Mouse (Mus musculus): ENCODE results near the gene Clcn1. TPM values are rescaled to one million over a fixed set of nuclear protein-coding genes. Genes with fewer than 3 reads are reported as not detected.

Gene Clcn1
- polyA plus RNA-seq, 1 experiment from 2014 or later, result 2.2 TPM

GRCm38 (mm10) chr6:42343361-42344120, 57.1 kb downstream of the Clcn1 start:
- Histone ChIP-seq H3K9me3 (no peaks in the 10 kb centered on the region), H3K4me2 (no peak overlapping the region), H3K4me1 (no peaks in the 10 kb centered on the region), H3K27ac (no peak overlapping the region), H3K27me3 (no peaks in the 10 kb centered on the region), H3K9ac (no peak overlapping the region), H3K36me3 (replicated peaks) (no peaks in the 10 kb centered on the region), H3K4me3 (replicated peaks) (no peak overlapping the region)
- 88% methylated on average over 9 of the region's 9 CpGs for WGBS
- ATAC-seq (ENCODE audit: low FRiP score), result no peak

- Histone ChIP-seq H3K4me1 (peaks cover 3% of the 10 kb centered on the region; the same call in 1 of the 2 replicates), H3K27me3 (no peaks in the 10 kb centered on the region), H3K4me2 (no peak overlapping the region), H3K9me3 (no peaks in the 10 kb centered on the region), H3K36me3 (replicated peaks) (no peaks in the 10 kb centered on the region), H3K27ac (no peak overlapping the region), H3K4me3 (replicated peaks) (no peak overlapping the region), H3K9ac (no peak overlapping the region)
- ATAC-seq (ENCODE audit: low FRiP score), result no peak
- WGBS, result 87% methylated on average over 1 of the region's 1 CpGs
These were observed 57.8 kb downstream of the Clcn1 start for GRCm38 (mm10) chr6:42344255-42344654.

- peaks cover 16% of the 10 kb centered on the region for H3K36me3 ChIP-seq (replicated peaks)
- H3K9ac ChIP-seq, result no peak overlapping the region
- H3K9me3 ChIP-seq, result no peaks in the 10 kb centered on the region
- H3K4me3 ChIP-seq (replicated peaks), result peak overlapping the region; percentile 81
- H3K4me1 ChIP-seq, result peaks cover 28% of the 10 kb centered on the region
- ATAC-seq (ENCODE audit: low FRiP score), result no peak
- H3K27ac ChIP-seq, result no peak overlapping the region
- H3K4me2 ChIP-seq, result peak overlapping the region; percentile 86
- no peaks in the 10 kb centered on the region for H3K27me3 ChIP-seq
- 32% methylated on average over 12 of the region's 12 CpGs for WGBS
These were observed 62.0 kb downstream of the Clcn1 start for GRCm38 (mm10) chr6:42348281-42349005.

- WGBS, result 2% methylated on average over 11 of the region's 11 CpGs
These were observed 62.5 kb downstream of the Clcn1 start for GRCm38 (mm10) chr6:42349006-42349425.

GRCm38 (mm10) chr6:42349426-42350020, 63.0 kb downstream of the Clcn1 start, which contains the start of gene Zyx:
Gene Zyx (plus strand): TSS chr6:42349630.
- H3K4me3 ChIP-seq (replicated peaks), result peak within 1 kb of the TSS; percentile 81
- H3K4me1 ChIP-seq, result peaks cover 38% of the 10 kb centered on the region
- WGBS, result 1% methylated on average over 25 of the region's 36 CpGs
- peak within 1 kb of the TSS; percentile 93 for H3K27ac ChIP-seq
- ATAC-seq (ENCODE audit: low FRiP score), result peak; percentile 91
- peak within 1 kb of the TSS; percentile 86 for H3K4me2 ChIP-seq
- H3K27me3 ChIP-seq, result no peaks in the 10 kb centered on the region
- peak within 1 kb of the TSS; percentile 81 for H3K9ac ChIP-seq
- H3K36me3 ChIP-seq (replicated peaks), result peaks cover 16% of the 10 kb centered on the region
- H3K9me3 ChIP-seq, result no peaks in the 10 kb centered on the region

More at GRCm38 (mm10) chr6:42349006-42349425, 62.5 kb downstream of the Clcn1 start:
- peak overlapping the region; percentile 86 for H3K4me2 ChIP-seq
- peak overlapping the region; percentile 93 for H3K27ac ChIP-seq
- H3K36me3 ChIP-seq (replicated peaks), result peaks cover 16% of the 10 kb centered on the region
- H3K4me3 ChIP-seq (replicated peaks), result peak overlapping the region; percentile 81
- peaks cover 33% of the 10 kb centered on the region for H3K4me1 ChIP-seq
- peak overlapping the region; percentile 81 for H3K9ac ChIP-seq
- no peaks in the 10 kb centered on the region for H3K9me3 ChIP-seq
- H3K27me3 ChIP-seq, result no peaks in the 10 kb centered on the region
- peak; percentile 57 for ATAC-seq (ENCODE audit: low FRiP score)

- Histone ChIP-seq H3K9me3 (no peaks in the 10 kb centered on the region), H3K4me1 (peaks cover 39% of the 10 kb centered on the region), H3K9ac (peak overlapping the region; percentile 81), H3K36me3 (replicated peaks) (peaks cover 20% of the 10 kb centered on the region), H3K27me3 (no peaks in the 10 kb centered on the region), H3K4me2 (peak overlapping the region; percentile 86), H3K4me3 (replicated peaks) (peak overlapping the region; percentile 81), H3K27ac (peak overlapping the region; percentile 93)
- peak; percentile 64 for ATAC-seq (ENCODE audit: low FRiP score)
- under 1% methylated on average over 61 of the region's 72 CpGs for WGBS
These were observed 63.8 kb downstream of the Clcn1 start for GRCm38 (mm10) chr6:42350021-42350967.

GRCm38 (mm10) chr6:42350968-42351775, 64.7 kb downstream of the Clcn1 start:
- Histone ChIP-seq H3K27me3 (no peaks in the 10 kb centered on the region), H3K9me3 (no peaks in the 10 kb centered on the region), H3K4me2 (peak overlapping the region; percentile 86), H3K4me3 (replicated peaks) (peak overlapping the region; percentile 81), H3K9ac (peak overlapping the region; percentile 81), H3K4me1 (peaks cover 39% of the 10 kb centered on the region), H3K27ac (0 out of 2 replicates have a peak overlapping the region, but pooled peaks have one; percentile 93), H3K36me3 (replicated peaks) (peaks cover 29% of the 10 kb centered on the region)
- ATAC-seq (ENCODE audit: low FRiP score), result no peak
- 46% methylated on average over 13 of the region's 13 CpGs for WGBS

GRCm38 (mm10) chr6:42351776-42352485, 65.4 kb downstream of the Clcn1 start:
- H3K27ac ChIP-seq, result no peak overlapping the region
- 87% methylated on average over 7 of the region's 7 CpGs for WGBS
- H3K4me3 ChIP-seq (replicated peaks), result 0 out of 2 replicates have a peak overlapping the region, but pooled peaks have one; percentile 13
- H3K4me1 ChIP-seq, result peaks cover 39% of the 10 kb centered on the region
- no peak for ATAC-seq (ENCODE audit: low FRiP score)
- no peak overlapping the region for H3K4me2 ChIP-seq
- peaks cover 36% of the 10 kb centered on the region for H3K36me3 ChIP-seq (replicated peaks)
- no peaks in the 10 kb centered on the region for H3K9me3 ChIP-seq
- no peak overlapping the region for H3K9ac ChIP-seq
- H3K27me3 ChIP-seq, result no peaks in the 10 kb centered on the region

- Histone ChIP-seq H3K4me3 (replicated peaks) (no peak overlapping the region), H3K4me2 (no peak overlapping the region), H3K9ac (no peak overlapping the region), H3K9me3 (no peaks in the 10 kb centered on the region), H3K4me1 (peaks cover 39% of the 10 kb centered on the region), H3K27me3 (no peaks in the 10 kb centered on the region), H3K36me3 (replicated peaks) (peaks cover 42% of the 10 kb centered on the region), H3K27ac (no peak overlapping the region)
- 95% methylated on average over 1 of the region's 1 CpGs for WGBS
- no peak for ATAC-seq (ENCODE audit: low FRiP score)
These were observed 66.0 kb downstream of the Clcn1 start for GRCm38 (mm10) chr6:42352486-42352846.

GRCm38 (mm10) chr6:42353180-42353579, 66.7 kb downstream of the Clcn1 start:
- H3K4me3 ChIP-seq (replicated peaks), result no peak overlapping the region
- ATAC-seq (ENCODE audit: low FRiP score), result no peak
- H3K27me3 ChIP-seq, result no peaks in the 10 kb centered on the region
- no peak overlapping the region for H3K27ac ChIP-seq
- WGBS, result 91% methylated on average over 8 of the region's 8 CpGs
- no peak overlapping the region for H3K4me2 ChIP-seq
- peaks cover 49% of the 10 kb centered on the region for H3K36me3 ChIP-seq (replicated peaks)
- H3K4me1 ChIP-seq, result peaks cover 39% of the 10 kb centered on the region
- H3K9me3 ChIP-seq, result no peaks in the 10 kb centered on the region
- no peak overlapping the region for H3K9ac ChIP-seq
